Mouse (Mus musculus) Patski (cell line): ENCODE data around the gene Pank4. TPM values are rescaled to one million over a fixed set of nuclear protein-coding genes. Genes with fewer than 3 reads are reported as not detected.

Source experiments
- ATAC-seq: fragments of 100-300 bp; one replicate; pipeline ENCODE4 v1.8.0; 2021
- CTCF ChIA-PET: fragments of 350-600 bp; sonication (Branson Sonifier 250); formaldehyde crosslinking; loops from one replicate; lab custom pipeline; 2022; ENCODE audit warnings: inconsistent platforms; lab: Charles Lee
- POLR2A ChIA-PET: fragments of 350-600 bp; sonication (Branson Sonifier 250); formaldehyde crosslinking; loops from one replicate; lab custom pipeline; 2022; ENCODE audit warnings: antibody characterized with exemption, inconsistent platforms; lab: Charles Lee
- DNase-seq: peaks from one replicate; pipeline ENCODE4 v3.0.0-alpha.2; 2011; ENCODE audit warnings: low read depth, low spot score
- H3K27me3 ChIP-seq: fragments of 371-371 bp; one replicate; pipeline ENCODE4 v1.5.1; 2021
- CTCF ChIP-seq: fragments of 100-300 bp; IDR thresholded peaks from one replicate; pipeline ENCODE4 v1.5.1; 2021
- in situ Hi-C: fragments of 300-500 bp; cut with MboI; formaldehyde crosslinking; loops from 3 replicates; pipeline ENCODE4 v1.11.1; 2018; ENCODE audit warnings: low pct_unique_long_range_greater_than_20kb, mixed read lengths
- polyA plus RNA-seq: library from polyadenylated mRNA; unstranded; gene quantifications from one replicate; pipeline ENCODE4 v1.2.3, GENCODE M21; 2021

Gene Pank4
- polyA plus RNA-seq, 1 experiment from 2014 or later = 29.1 TPM

- POLR2A ChIA-PET = interaction anchor here (1.2 kb wide), 1 partner anchor 80 kb away, joined by 3 read pairs; no protein-coding TSS in a partner anchor
- peaks cover 4% of the 10 kb centered on the region for H3K27me3 ChIP-seq
Measured at GRCm38 (mm10) chr4:154985151-154985777, 21.3 kb downstream of the Pank4 start.

GRCm38 (mm10) chr4:154986096-154986495 is 22.2 kb downstream of the Pank4 start:
- DNase-seq = no peak
- TF ChIP-seq CTCF = no peak
- peaks cover 4% of the 10 kb centered on the region for H3K27me3 ChIP-seq
- in situ Hi-C loops = no loop called here
- ChIA-PET CTCF (interaction anchor here (0.9 to 1.2 kb wide), 2 partner anchors 9 to 20 kb away, joined by 3 to 4 read pairs; no protein-coding TSS in a partner anchor), POLR2A (interaction anchor here (1.2 kb wide), 1 partner anchor 79 kb away, joined by 3 read pairs; no protein-coding TSS in a partner anchor)
- no peak for ATAC-seq

More at GRCm38 (mm10) chr4:154985151-154985777, 21.3 kb downstream of the Pank4 start:
- CTCF ChIA-PET = interaction anchor here (0.9 to 2.2 kb wide), 3 partner anchors 9 to 28 kb away, joined by 3 to 8 read pairs (median 4); no protein-coding TSS in a partner anchor
- ATAC-seq (no peak), DNase-seq (no peak)
- in situ Hi-C loops = no loop called here
- TF ChIP-seq CTCF = no peak

- in situ Hi-C loops = no loop called here
- no peak for ATAC-seq
- ChIA-PET POLR2A (no interaction called here), CTCF (no interaction called here)
- TF ChIP-seq CTCF = no peak
- peaks cover 4% of the 10 kb centered on the region for H3K27me3 ChIP-seq
- DNase-seq = no peak
Measured at GRCm38 (mm10) chr4:154986750-154987149, 22.8 kb downstream of the Pank4 start.

DNA sequence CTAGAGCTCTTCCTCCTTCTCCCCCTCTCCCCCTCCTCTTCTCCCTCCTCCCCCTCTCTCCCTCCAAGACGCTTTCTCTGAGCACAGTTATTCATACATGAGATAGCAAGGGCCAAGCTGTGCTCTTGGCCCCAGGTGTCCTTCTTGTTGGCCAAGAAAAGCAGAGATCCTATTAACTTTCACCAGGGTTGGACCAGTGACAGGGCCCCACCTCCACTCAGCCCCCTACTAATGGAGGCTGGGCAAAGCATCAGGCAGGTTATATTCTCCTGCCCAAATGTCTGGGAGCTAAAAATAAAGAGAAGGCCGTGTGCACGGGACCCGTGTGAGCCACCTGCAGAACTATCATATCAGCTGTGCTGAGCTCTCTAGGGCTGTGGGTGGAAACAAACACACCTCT is 31.0 kb downstream of the Pank4 start:
- no peak for DNase-seq
- in situ Hi-C loops = no loop called here
- peaks cover 7% of the 10 kb centered on the region for H3K27me3 ChIP-seq
- POLR2A ChIA-PET = no interaction called here
- CTCF ChIA-PET = interaction anchor here (1.3 to 1.5 kb wide), 2 partner anchors 19 to 72 kb away, joined by 3 to 4 read pairs; partner anchors contain the start of gene Pex10
- no peak for ATAC-seq
- no peak for TF ChIP-seq CTCF

- DNase-seq (no peak), ATAC-seq (no peak)
- no peak for TF ChIP-seq CTCF
- CTCF ChIA-PET = no interaction called here
- POLR2A ChIA-PET = no interaction called here
- peaks cover 7% of the 10 kb centered on the region for H3K27me3 ChIP-seq
- in situ Hi-C loops = no loop called here
Measured at GRCm38 (mm10) chr4:154996572-154997154, 32.7 kb downstream of the Pank4 start.

GRCm38 (mm10) chr4:154999379-154999778 is 35.5 kb downstream of the Pank4 start:
- CTCF ChIA-PET = no interaction called here
- H3K27me3 ChIP-seq = peaks cover 7% of the 10 kb centered on the region
- POLR2A ChIA-PET = interaction anchor here (0.6 kb wide), 1 partner anchor 9 kb away, joined by 3 read pairs; no protein-coding TSS in a partner anchor
- in situ Hi-C loops = no loop called here
- ATAC-seq (no peak), DNase-seq (no peak)
- TF ChIP-seq CTCF = no peak

GRCm38 (mm10) chr4:155005278-155005677 is 41.4 kb downstream of the Pank4 start:
- H3K27me3 ChIP-seq = no peaks in the 10 kb centered on the region
- no peak for TF ChIP-seq CTCF
- DNase-seq (no peak), ATAC-seq (no peak)
- in situ Hi-C loops = no loop called here
- CTCF ChIA-PET = no interaction called here
- POLR2A ChIA-PET = no interaction called here

GRCm38 (mm10) chr4:155006296-155006695 is 42.4 kb downstream of the Pank4 start:
- TF ChIP-seq CTCF = no peak
- ChIA-PET CTCF (no interaction called here), POLR2A (interaction anchor here (0.6 kb wide), 1 partner anchor 176 kb away, joined by 5 read pairs; no protein-coding TSS in a partner anchor)
- H3K27me3 ChIP-seq = no peaks in the 10 kb centered on the region
- ATAC-seq (no peak), DNase-seq (no peak)
- in situ Hi-C loops = no loop called here

- no peak for TF ChIP-seq CTCF
- H3K27me3 ChIP-seq = no peaks in the 10 kb centered on the region
- ChIA-PET CTCF (interaction anchor here (0.8 kb wide), 1 partner anchor 58 kb away, joined by 3 read pairs; no protein-coding TSS in a partner anchor), POLR2A (interaction anchor here (0.6 to 1.4 kb wide), 2 partner anchors 8 to 40 kb away, joined by 3 read pairs; no protein-coding TSS in a partner anchor)
- in situ Hi-C loops = no loop called here
- ATAC-seq (no peak), DNase-seq (no peak)
Measured at GRCm38 (mm10) chr4:155007641-155008040, 43.7 kb downstream of the Pank4 start.

- no peak for ATAC-seq
- no peak for DNase-seq
- no peaks in the 10 kb centered on the region for H3K27me3 ChIP-seq
- in situ Hi-C loops = no loop called here
- POLR2A ChIA-PET = interaction anchor here (0.6 to 1.4 kb wide), 2 partner anchors 9 to 40 kb away, joined by 3 read pairs; no protein-coding TSS in a partner anchor
- CTCF ChIA-PET = no interaction called here
- no peak for TF ChIP-seq CTCF
Measured at GRCm38 (mm10) chr4:155008075-155008474, 44.2 kb downstream of the Pank4 start.

DNA sequence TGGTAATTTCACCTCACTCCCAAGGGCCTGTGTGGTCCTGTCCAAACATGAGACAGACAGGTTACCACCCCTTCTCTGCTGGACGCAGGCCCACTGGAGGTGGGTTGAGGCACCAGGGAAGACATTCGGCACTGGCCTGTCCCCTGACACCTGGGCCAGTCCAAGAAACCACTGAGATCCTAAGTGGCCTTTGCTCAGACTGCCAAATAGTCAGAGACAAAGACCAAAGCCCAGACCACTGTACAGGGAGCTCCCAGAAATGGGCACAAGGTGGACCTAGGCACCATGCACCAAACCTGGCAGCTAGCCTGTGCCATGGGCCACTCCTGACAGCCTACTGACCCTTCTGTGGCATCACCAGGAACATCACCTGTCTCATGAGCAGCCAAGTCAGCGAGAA is 45.3 kb downstream of the Pank4 start:
- in situ Hi-C loops = no loop called here
- ChIA-PET CTCF (no interaction called here), POLR2A (interaction anchor here (1.4 kb wide), 1 partner anchor 10 kb away, joined by 3 read pairs; no protein-coding TSS in a partner anchor)
- no peak for TF ChIP-seq CTCF
- DNase-seq (no peak), ATAC-seq (no peak)
- H3K27me3 ChIP-seq = no peaks in the 10 kb centered on the region
